Mouse (Mus musculus): ENCODE data around the gene Rhoc.

DNA sequence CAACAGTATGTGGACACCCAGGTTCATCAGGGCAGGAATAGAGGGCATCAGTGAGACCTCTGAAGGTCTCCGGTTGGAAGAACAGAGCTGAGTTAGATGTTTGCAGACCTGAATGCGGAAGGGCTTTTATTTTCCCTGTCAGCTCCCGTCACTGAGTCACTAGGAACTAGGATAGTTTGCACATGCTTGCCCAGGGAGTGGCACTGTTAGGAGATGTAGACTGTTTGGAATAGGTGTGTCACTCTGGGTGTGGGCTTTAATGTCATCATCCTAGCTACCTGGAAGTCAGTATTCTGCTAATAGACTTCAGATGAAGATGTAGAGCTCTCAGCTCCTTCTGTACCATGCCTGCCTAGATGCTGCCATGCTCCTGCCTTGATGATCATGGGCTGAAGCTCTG lies 46.2 kb upstream of the Rhoc start:
- no peak for TF ChIP-seq CTCF (IDR thresholded peaks at IDR 0.05; ENCODE audit: insufficient read depth, low read depth, low read length)
- TF ChIP-seq POLR2A (IDR thresholded peaks at IDR 0.05; ENCODE audit: insufficient read depth, low read depth, low read length): no peak
